Mouse (Mus musculus): ENCODE results near the gene Stab2. TPM values are rescaled to one million over a fixed set of nuclear protein-coding genes. Genes with fewer than 3 reads are reported as not detected.

Stab2 gene
- 0.66 and 1.1 TPM in 2 replicates for polyA plus RNA-seq (2015; fragmentation: Nextera tagmentation; extraction: Ambion mirVana)

DNA sequence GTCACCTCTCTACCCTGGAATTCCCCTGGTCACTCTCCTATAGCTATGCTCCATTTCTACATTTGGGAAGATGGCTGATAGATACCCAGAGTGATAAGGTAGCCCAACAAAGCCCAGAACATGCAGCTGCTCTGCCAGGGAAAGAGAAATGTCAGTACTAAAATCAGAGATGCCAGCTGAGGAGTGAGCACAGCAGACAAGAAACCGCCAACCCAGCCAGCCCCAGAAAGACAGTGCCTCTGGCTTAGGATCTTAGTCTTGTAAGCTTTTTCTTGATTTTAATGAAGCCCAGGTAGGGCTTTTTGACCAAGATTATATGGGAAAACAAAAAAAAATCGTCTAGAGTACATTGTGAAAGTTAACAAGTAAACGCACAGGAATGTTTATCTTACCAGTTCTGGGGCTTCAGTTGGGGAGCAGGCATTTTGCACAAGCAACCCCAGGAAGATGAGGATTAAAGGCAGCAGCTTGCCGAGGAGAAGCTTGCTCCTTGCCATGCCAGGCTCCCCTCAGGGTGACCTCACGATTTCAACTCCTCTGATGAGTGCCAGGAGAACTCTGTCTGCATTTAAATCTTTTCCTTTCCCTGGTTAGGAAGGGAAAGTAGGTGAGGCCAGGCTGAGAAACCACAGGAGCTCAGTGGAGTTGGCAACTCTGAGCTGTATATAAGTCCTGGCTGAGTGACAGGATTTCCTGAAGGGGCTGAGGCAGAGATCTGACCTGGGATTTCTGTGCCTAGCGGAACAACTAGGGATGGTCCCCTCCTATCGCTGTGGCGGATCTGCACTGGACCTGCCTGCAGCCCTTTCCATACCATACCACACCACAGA lies at the start of gene Stab2:
Gene Stab2 (minus strand): TSS at position 641 of the 830 bp plus-strand sequence.
- no peaks in the 10 kb centered on the region for H3K36me3 ChIP-seq (ENCODE audit: control insufficient read depth, insufficient read depth)
- H3K9ac ChIP-seq (ENCODE audit: low read depth, low read length) = no peak within 1 kb of the TSS
- 51% methylated on average over 8 of the region's 8 CpGs for WGBS
- no peaks in the 10 kb centered on the region for H3K4me1 ChIP-seq (replicated peaks; ENCODE audit: control insufficient read depth, insufficient read depth, low read length)
- H3K27ac ChIP-seq (ENCODE audit: low read depth, low read length) = no peak within 1 kb of the TSS
- H3K4me3 ChIP-seq (ENCODE audit: low read depth, low read length) = no peak within 1 kb of the TSS
- no peak for ATAC-seq
- no peak within 1 kb of the TSS for H3K4me2 ChIP-seq (replicated peaks; ENCODE audit: low read depth)
- H3K27me3 ChIP-seq (replicated peaks; ENCODE audit: control insufficient read depth, insufficient read depth, low read length) = no peaks in the 10 kb centered on the region
- TF ChIP-seq CTCF (IDR thresholded peaks at IDR 0.05; ENCODE audit: low read depth) = no peak
- no peaks in the 10 kb centered on the region for H3K9me3 ChIP-seq (ENCODE audit: control insufficient read depth)

GRCm38 (mm10) chr10:87051714-87052113 lies 43.9 kb upstream of the Stab2 start:
- Histone ChIP-seq H3K36me3 (ENCODE audit: control insufficient read depth, insufficient read depth) (no peaks in the 10 kb centered on the region), H3K27me3 (replicated peaks; ENCODE audit: control insufficient read depth, insufficient read depth, low read length) (no peaks in the 10 kb centered on the region), H3K9me3 (ENCODE audit: control insufficient read depth) (no peaks in the 10 kb centered on the region), H3K4me2 (replicated peaks; ENCODE audit: low read depth) (no peak overlapping the region), H3K4me1 (replicated peaks; ENCODE audit: control insufficient read depth, insufficient read depth, low read length) (0 out of 2 replicates have a peak, but pooled peaks cover 4% of the 10 kb centered on the region), H3K27ac (ENCODE audit: low read depth, low read length) (no peak overlapping the region), H3K9ac (ENCODE audit: low read depth, low read length) (no peak overlapping the region), H3K4me3 (ENCODE audit: low read depth, low read length) (no peak overlapping the region)
- 21% methylated on average over 4 of the region's 4 CpGs for WGBS
- peak; percentile 91 for ATAC-seq
- no peak for TF ChIP-seq CTCF (IDR thresholded peaks at IDR 0.05; ENCODE audit: low read depth)

DNA sequence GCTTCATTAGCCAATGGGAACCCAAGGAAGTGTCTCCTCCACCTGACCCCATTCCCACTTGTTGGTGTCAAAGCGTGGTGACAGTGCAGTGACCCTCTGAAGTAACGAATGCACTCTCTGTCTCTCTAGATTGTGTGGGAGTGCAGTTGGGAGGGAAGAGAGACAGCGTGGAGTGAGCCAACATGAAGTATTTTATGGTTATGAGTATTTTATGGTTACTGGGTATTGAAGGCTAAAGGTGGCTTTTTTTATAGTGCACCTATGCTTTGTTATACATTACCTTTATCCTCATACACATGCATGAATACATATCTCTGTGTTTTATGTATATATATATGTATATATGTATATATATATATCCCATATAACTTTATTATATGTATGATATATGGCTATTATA lies 41.4 kb upstream of the Stab2 start:
- Histone ChIP-seq H3K36me3 (ENCODE audit: control insufficient read depth, insufficient read depth) (no peaks in the 10 kb centered on the region), H3K4me3 (ENCODE audit: low read depth, low read length) (no peak overlapping the region), H3K4me2 (replicated peaks; ENCODE audit: low read depth) (no peak overlapping the region), H3K27ac (ENCODE audit: low read depth, low read length) (peak overlapping the region; percentile 24), H3K9ac (ENCODE audit: low read depth, low read length) (no peak overlapping the region), H3K4me1 (replicated peaks; ENCODE audit: control insufficient read depth, insufficient read depth, low read length) (0 out of 2 replicates have a peak, but pooled peaks cover 4% of the 10 kb centered on the region), H3K27me3 (replicated peaks; ENCODE audit: control insufficient read depth, insufficient read depth, low read length) (no peaks in the 10 kb centered on the region), H3K9me3 (ENCODE audit: control insufficient read depth) (no peaks in the 10 kb centered on the region)
- WGBS = 45% methylated on average over 3 of the region's 3 CpGs
- peak; percentile 78 for ATAC-seq
- no peak for TF ChIP-seq CTCF (IDR thresholded peaks at IDR 0.05; ENCODE audit: low read depth)

DNA sequence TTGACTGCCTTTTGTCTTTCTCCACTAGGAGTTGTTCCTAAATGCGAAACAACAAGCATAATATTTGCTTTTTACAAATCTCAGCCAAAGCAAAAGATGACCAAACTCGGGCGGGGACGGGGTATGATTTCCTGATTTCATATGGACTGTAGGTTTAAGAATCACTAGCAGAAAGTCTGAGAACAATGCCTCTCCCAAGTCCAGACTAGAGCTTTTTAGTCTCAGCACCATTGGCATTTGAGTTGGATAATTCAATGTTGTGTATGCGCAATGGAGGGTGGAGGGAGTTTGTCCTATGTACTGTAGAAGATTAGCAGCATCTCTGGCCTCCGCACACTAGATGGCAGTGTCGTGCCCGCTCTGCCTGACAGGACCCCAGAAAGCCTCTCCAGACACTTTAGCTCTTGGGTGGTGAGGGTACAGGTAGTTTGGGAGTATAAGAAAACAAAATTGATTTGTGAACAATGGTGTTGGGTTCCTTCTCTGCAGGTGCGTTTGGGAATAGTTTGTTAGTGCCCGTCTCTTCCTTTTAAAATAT lies 39.2 kb upstream of the Stab2 start:
- Histone ChIP-seq H3K27me3 (replicated peaks; ENCODE audit: control insufficient read depth, insufficient read depth, low read length) (no peaks in the 10 kb centered on the region), H3K4me3 (ENCODE audit: low read depth, low read length) (no peak overlapping the region), H3K9ac (ENCODE audit: low read depth, low read length) (no peak overlapping the region), H3K4me1 (replicated peaks; ENCODE audit: control insufficient read depth, insufficient read depth, low read length) (0 out of 2 replicates have a peak, but pooled peaks cover 4% of the 10 kb centered on the region), H3K27ac (ENCODE audit: low read depth, low read length) (no peak overlapping the region), H3K4me2 (replicated peaks; ENCODE audit: low read depth) (no peak overlapping the region), H3K9me3 (ENCODE audit: control insufficient read depth) (no peaks in the 10 kb centered on the region), H3K36me3 (ENCODE audit: control insufficient read depth, insufficient read depth) (no peaks in the 10 kb centered on the region)
- 83% methylated on average over 10 of the region's 10 CpGs for WGBS
- peak; percentile 59 for TF ChIP-seq CTCF (IDR thresholded peaks at IDR 0.05; ENCODE audit: low read depth)
- ATAC-seq = no peak

DNA sequence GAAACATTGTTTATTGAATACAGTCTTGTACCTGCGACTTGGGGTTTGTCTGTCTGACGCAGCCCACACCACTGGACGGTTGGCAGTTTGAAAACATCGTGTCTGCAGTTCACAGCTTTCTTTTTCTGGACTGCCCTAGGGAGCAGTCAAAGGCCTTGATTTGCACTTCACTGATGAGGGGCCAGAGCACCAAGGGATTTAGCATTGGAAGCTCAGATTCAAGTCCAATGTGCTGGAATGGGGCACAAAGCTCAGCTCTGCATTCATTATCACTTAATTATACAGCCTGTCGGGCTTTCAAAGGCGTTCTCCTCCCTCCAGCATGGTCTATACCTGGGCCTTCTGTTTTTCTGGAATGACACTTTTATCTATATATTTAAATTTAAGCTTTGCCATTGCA lies 38.6 kb upstream of the Stab2 start:
- Histone ChIP-seq H3K4me1 (replicated peaks; ENCODE audit: control insufficient read depth, insufficient read depth, low read length) (0 out of 2 replicates have a peak, but pooled peaks cover 4% of the 10 kb centered on the region), H3K36me3 (ENCODE audit: control insufficient read depth, insufficient read depth) (no peaks in the 10 kb centered on the region), H3K4me3 (ENCODE audit: low read depth, low read length) (no peak overlapping the region), H3K27ac (ENCODE audit: low read depth, low read length) (no peak overlapping the region), H3K9me3 (ENCODE audit: control insufficient read depth) (no peaks in the 10 kb centered on the region), H3K27me3 (replicated peaks; ENCODE audit: control insufficient read depth, insufficient read depth, low read length) (no peaks in the 10 kb centered on the region), H3K4me2 (replicated peaks; ENCODE audit: low read depth) (no peak overlapping the region), H3K9ac (ENCODE audit: low read depth, low read length) (no peak overlapping the region)
- no peak for ATAC-seq
- WGBS = 33% methylated on average over 6 of the region's 6 CpGs
- no peak for TF ChIP-seq CTCF (IDR thresholded peaks at IDR 0.05; ENCODE audit: low read depth)

GRCm38 (mm10) chr10:87045273-87045672 lies 37.4 kb upstream of the Stab2 start:
- 0 out of 2 replicates have a peak, but pooled peaks cover 4% of the 10 kb centered on the region for H3K4me1 ChIP-seq (replicated peaks; ENCODE audit: control insufficient read depth, insufficient read depth, low read length)
- H3K4me3 ChIP-seq (ENCODE audit: low read depth, low read length) = no peak overlapping the region
- H3K9me3 ChIP-seq (ENCODE audit: control insufficient read depth) = no peaks in the 10 kb centered on the region
- no peaks in the 10 kb centered on the region for H3K36me3 ChIP-seq (ENCODE audit: control insufficient read depth, insufficient read depth)
- H3K9ac ChIP-seq (ENCODE audit: low read depth, low read length) = no peak overlapping the region
- H3K27ac ChIP-seq (ENCODE audit: low read depth, low read length) = no peak overlapping the region
- no peak overlapping the region for H3K4me2 ChIP-seq (replicated peaks; ENCODE audit: low read depth)
- no peak for TF ChIP-seq CTCF (IDR thresholded peaks at IDR 0.05; ENCODE audit: low read depth)
- no peaks in the 10 kb centered on the region for H3K27me3 ChIP-seq (replicated peaks; ENCODE audit: control insufficient read depth, insufficient read depth, low read length)
- 47% methylated on average over 3 of the region's 3 CpGs for WGBS
- ATAC-seq = 0 out of 2 replicates have a peak, but pooled peaks have one; percentile 45
